Mouse (Mus musculus): Measurements from ENCODE around the gene Gm11099.

DNA sequence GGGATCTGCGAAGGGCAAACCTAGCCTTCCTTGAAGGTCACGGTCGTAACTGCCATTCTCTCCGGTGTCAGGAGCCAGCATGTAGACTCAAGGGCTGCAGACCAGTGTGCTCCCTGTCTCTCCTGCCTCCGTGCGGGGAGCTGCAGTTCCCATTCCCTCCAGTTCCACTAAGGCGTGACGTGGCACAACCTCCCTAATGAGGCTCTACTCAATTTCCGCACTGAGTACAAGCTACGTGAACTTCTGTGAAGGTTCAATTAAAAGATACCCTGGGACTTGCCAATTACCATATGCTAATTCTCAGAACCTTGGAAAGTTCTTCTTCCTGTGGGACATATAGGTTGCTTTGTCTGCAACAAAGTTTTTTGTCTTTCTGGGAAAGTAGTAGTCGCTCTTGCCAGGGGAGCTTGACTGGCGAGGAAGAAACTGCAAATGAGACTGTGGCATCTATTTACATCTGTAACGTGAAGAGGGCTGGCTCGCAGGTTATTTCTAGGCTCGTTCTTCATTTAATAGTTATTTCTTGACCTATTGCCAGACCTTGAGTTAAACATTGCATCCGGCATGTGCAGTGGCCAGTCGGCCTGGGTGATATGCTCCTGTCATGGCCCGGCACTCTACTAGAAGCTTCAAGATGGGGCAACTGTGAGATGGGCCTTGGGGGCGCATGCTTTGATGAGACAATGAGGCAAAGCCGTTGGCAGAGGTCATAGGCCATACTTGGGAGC, 26.8 kb upstream of the Gm11099 start:
- TF ChIP-seq CTCF (IDR thresholded peaks at IDR 0.05; ENCODE audit: insufficient read depth, low read depth, low read length) (no peak), POLR2A (IDR thresholded peaks at IDR 0.05; ENCODE audit: insufficient read depth, low read depth, low read length) (no peak)
